Mouse (Mus musculus): ENCODE measurements around the gene Cdc37l1.

- TF ChIP-seq POLR2A (IDR thresholded peaks at IDR 0.05; ENCODE audit: borderline replicate concordance, control insufficient read depth, low read depth, low read length) (no peak), CTCF (IDR thresholded peaks at IDR 0.05; ENCODE audit: control insufficient read depth, insufficient read depth, low read length) (no peak)
These were observed 8.0 kb downstream of the Cdc37l1 start for GRCm38 (mm10) chr19:28997976-28998630.

Measured in bone marrow, adult 2 months (tissue).